In the genomic region with DNA sequence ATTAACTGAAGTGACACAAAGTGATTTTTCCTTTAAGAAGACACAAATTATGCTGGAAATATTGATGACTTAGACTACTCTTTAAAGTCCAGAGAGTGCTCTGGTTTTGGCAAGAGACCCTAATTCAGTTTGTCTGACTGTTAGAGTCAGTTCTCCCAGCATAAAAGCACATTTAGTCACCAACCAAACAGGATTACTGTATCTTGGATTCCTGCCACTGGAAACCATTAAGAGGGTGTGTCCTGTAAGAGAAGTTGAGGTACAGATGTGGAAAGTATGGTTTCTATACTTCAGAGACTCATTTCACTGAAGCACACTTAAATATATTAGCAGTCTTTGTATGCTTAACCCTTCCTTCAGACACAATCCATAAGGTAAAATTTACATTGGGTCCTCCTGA, we compare ENCODE assay signal across 25 mouse cellular contexts.
"Had no signal": no experiment of that assay in that cellular context is flagged by ENCODE, and none has a peak within 500 bp of the region (broad histone marks: within the 10 kb centered on the region; RNA-seq: fewer than 3 reads in every experiment).

No protein-coding gene starts in this region.

- H3K27ac ChIP-seq: gastrocnemius, adult 2 months; heart, adult 2 months; hindbrain, embryonic 10.5 days; hindbrain, embryonic 12.5 days; hindbrain, embryonic 14.5 days; intestine, embryonic 15.5 days; layer of hippocampus, adult 2 months; limb, embryonic 13.5 days; liver, embryonic 12.5 days; liver, embryonic 14.5 days had no signal

- ATAC-seq: hindbrain, embryonic 16.5 days; inflammation-experienced regulatory T-cells, adult 6 months; intestine, embryonic 15.5 days; intestine, postnatal 0 days; liver, embryonic 12.5 days had no signal

- H3K4me2 ChIP-seq: heart, embryonic 12.5 days; hindbrain, embryonic 12.5 days; hindbrain, embryonic 14.5 days; intestine, embryonic 15.5 days; limb, embryonic 13.5 days; liver, embryonic 12.5 days had no signal

- H3K27me3 ChIP-seq: heart, embryonic 12.5 days; hindbrain, embryonic 12.5 days; intestine, embryonic 15.5 days; limb, embryonic 13.5 days; liver, embryonic 12.5 days had no signal

- H3K9me3 ChIP-seq: heart, embryonic 12.5 days; hindbrain, embryonic 10.5 days; hindbrain, embryonic 12.5 days; intestine, embryonic 15.5 days; limb, embryonic 13.5 days; liver, embryonic 12.5 days had no signal

- DNase-seq: gastrocnemius, adult 2 months; gastrocnemius, postnatal 10 days; gastrocnemius, postnatal 25 days; heart, adult 11 months; heart, adult 2 months; heart, postnatal 10 days; heart, postnatal 4 days; kidney, adult 18-20 months; kidney, adult 8-10 months; kidney, postnatal 10 days; kidney, postnatal 25 days; kidney, postnatal 4 days; layer of hippocampus, postnatal 36 days had no signal

- H3K9ac ChIP-seq: heart, embryonic 12.5 days; hindbrain, embryonic 12.5 days; hindbrain, embryonic 14.5 days; intestine, embryonic 15.5 days; limb, embryonic 13.5 days; liver, embryonic 12.5 days; liver, embryonic 14.5 days had no signal

- H3K4me3 ChIP-seq: gastrocnemius, adult 2 months; heart, adult 2 months; heart, embryonic 12.5 days; hindbrain, embryonic 10.5 days; hindbrain, embryonic 12.5 days; intestine, embryonic 15.5 days; layer of hippocampus, adult 2 months; limb, embryonic 13.5 days; liver, embryonic 12.5 days had no signal

- H3K4me1 ChIP-seq: heart, embryonic 12.5 days; hindbrain, embryonic 10.5 days; hindbrain, embryonic 12.5 days; intestine, embryonic 15.5 days; limb, embryonic 13.5 days; liver, embryonic 12.5 days had no signal

- H3K36me3 ChIP-seq: heart, embryonic 12.5 days; hindbrain, embryonic 10.5 days; hindbrain, embryonic 12.5 days; intestine, embryonic 15.5 days; limb, embryonic 13.5 days; liver, embryonic 12.5 days had no signal
